Mouse (Mus musculus): ENCODE results near the gene Shroom3. TPM values are rescaled to one million over a fixed set of nuclear protein-coding genes. Genes with fewer than 3 reads are reported as not detected.
A peak's percentile ranks its signal among the peaks of the same experiment; 100 is the strongest.
"Not testable (repeated sequence)": the region's sequence is repeated elsewhere in the genome, so short reads cannot be mapped to it uniquely, and the experiment has no call there.

The Shroom3 gene
- polyA plus RNA-seq, 1 experiment from 2014 or later: 2.9 TPM

GRCm38 (mm10) chr5:92918866-92919265, 235.6 kb downstream of the Shroom3 start:
- Histone ChIP-seq H3K4me2 (replicated peaks) (no peak overlapping the region), H3K27me3 (no peaks in the 10 kb centered on the region), H3K9ac (replicated peaks) (no peak overlapping the region), H3K4me1 (peaks cover 19% of the 10 kb centered on the region), H3K9me3 (no peaks in the 10 kb centered on the region), H3K36me3 (no peaks in the 10 kb centered on the region), H3K4me3 (no peak overlapping the region), H3K27ac (replicated peaks) (no peak overlapping the region)
- 13% methylated on average over 9 of the region's 9 CpGs for WGBS
- peak; percentile 46; the same call in 1 of the 2 replicates for ATAC-seq (replicated peaks)

GRCm38 (mm10) chr5:92919390-92919789, 236.2 kb downstream of the Shroom3 start:
- H3K9me3 ChIP-seq: no peaks in the 10 kb centered on the region
- no peak overlapping the region for H3K4me2 ChIP-seq (replicated peaks)
- no peak overlapping the region for H3K27ac ChIP-seq (replicated peaks)
- no peak overlapping the region for H3K9ac ChIP-seq (replicated peaks)
- H3K4me3 ChIP-seq: no peak overlapping the region
- WGBS: 32% methylated on average over 14 of the region's 14 CpGs
- H3K4me1 ChIP-seq: peaks cover 19% of the 10 kb centered on the region
- H3K27me3 ChIP-seq: no peaks in the 10 kb centered on the region
- H3K36me3 ChIP-seq: no peaks in the 10 kb centered on the region
- ATAC-seq (replicated peaks): 0 out of 2 replicates have a peak, but pooled peaks have one; percentile 11

GRCm38 (mm10) chr5:92920984-92921383, 237.7 kb downstream of the Shroom3 start:
- Histone ChIP-seq H3K4me2 (replicated peaks) (no peak overlapping the region), H3K9ac (replicated peaks) (no peak overlapping the region), H3K27me3 (no peaks in the 10 kb centered on the region), H3K4me3 (no peak overlapping the region), H3K36me3 (no peaks in the 10 kb centered on the region), H3K9me3 (no peaks in the 10 kb centered on the region), H3K4me1 (peaks cover 18% of the 10 kb centered on the region), H3K27ac (replicated peaks) (no peak overlapping the region)
- WGBS: 94% methylated on average over 8 of the region's 8 CpGs
- ATAC-seq (replicated peaks): no peak

GRCm38 (mm10) chr5:92921728-92922127, 238.5 kb downstream of the Shroom3 start:
- H3K4me1 ChIP-seq: peaks cover 18% of the 10 kb centered on the region
- H3K36me3 ChIP-seq: no peaks in the 10 kb centered on the region
- H3K27me3 ChIP-seq: no peaks in the 10 kb centered on the region
- no peaks in the 10 kb centered on the region for H3K9me3 ChIP-seq
- H3K9ac ChIP-seq (replicated peaks): no peak overlapping the region
- H3K27ac ChIP-seq (replicated peaks): no peak overlapping the region
- ATAC-seq (replicated peaks): no peak
- no peak overlapping the region for H3K4me3 ChIP-seq
- no peak overlapping the region for H3K4me2 ChIP-seq (replicated peaks)
- WGBS: 86% methylated on average over 8 of the region's 8 CpGs

GRCm38 (mm10) chr5:92922981-92923380, 239.7 kb downstream of the Shroom3 start:
- not testable (repeated sequence) for H3K4me2 ChIP-seq (replicated peaks); H3K27me3 ChIP-seq; H3K27ac ChIP-seq (replicated peaks); H3K36me3 ChIP-seq; ATAC-seq (replicated peaks); H3K9ac ChIP-seq (replicated peaks); H3K4me3 ChIP-seq; H3K9me3 ChIP-seq
- WGBS: 89% methylated on average over 5 of the region's 5 CpGs
- H3K4me1 ChIP-seq: peaks cover 18% of the 10 kb centered on the region

- peak overlapping the region; percentile 28 for H3K4me2 ChIP-seq (replicated peaks)
- WGBS: 15% methylated on average over 17 of the region's 17 CpGs
- H3K27me3 ChIP-seq: no peaks in the 10 kb centered on the region
- H3K4me1 ChIP-seq: peaks cover 7% of the 10 kb centered on the region; the same call in 1 of the 2 replicates
- no peak overlapping the region for H3K4me3 ChIP-seq
- no peaks in the 10 kb centered on the region for H3K9me3 ChIP-seq
- no peak overlapping the region for H3K9ac ChIP-seq (replicated peaks)
- H3K36me3 ChIP-seq: no peaks in the 10 kb centered on the region
- H3K27ac ChIP-seq (replicated peaks): no peak overlapping the region
- ATAC-seq (replicated peaks): peak; percentile 52; the same call in 1 of the 2 replicates
Measured at GRCm38 (mm10) chr5:92924851-92925477, 241.7 kb downstream of the Shroom3 start.

- Histone ChIP-seq H3K4me1 (peaks cover 7% of the 10 kb centered on the region; the same call in 1 of the 2 replicates), H3K9ac (replicated peaks) (no peak overlapping the region), H3K27me3 (no peaks in the 10 kb centered on the region), H3K36me3 (no peaks in the 10 kb centered on the region), H3K4me2 (replicated peaks) (no peak overlapping the region), H3K9me3 (no peaks in the 10 kb centered on the region), H3K27ac (replicated peaks) (no peak overlapping the region), H3K4me3 (no peak overlapping the region)
- no peak for ATAC-seq (replicated peaks)
- 83% methylated on average over 10 of the region's 10 CpGs for WGBS
Measured at GRCm38 (mm10) chr5:92927667-92928066, 244.4 kb downstream of the Shroom3 start.

- no peak overlapping the region for H3K4me3 ChIP-seq
- no peaks in the 10 kb centered on the region for H3K4me1 ChIP-seq
- H3K9ac ChIP-seq (replicated peaks): no peak overlapping the region
- no peak overlapping the region for H3K27ac ChIP-seq (replicated peaks)
- no peaks in the 10 kb centered on the region for H3K36me3 ChIP-seq
- H3K9me3 ChIP-seq: no peaks in the 10 kb centered on the region
- WGBS: 87% methylated on average over 6 of the region's 6 CpGs
- no peaks in the 10 kb centered on the region for H3K27me3 ChIP-seq
- no peak for ATAC-seq (replicated peaks)
- H3K4me2 ChIP-seq (replicated peaks): no peak overlapping the region
Measured at GRCm38 (mm10) chr5:92930557-92930956, 247.3 kb downstream of the Shroom3 start.

- Histone ChIP-seq H3K36me3 (no peaks in the 10 kb centered on the region), H3K4me3 (no peak overlapping the region), H3K9me3 (no peaks in the 10 kb centered on the region), H3K9ac (replicated peaks) (no peak overlapping the region), H3K4me1 (no peaks in the 10 kb centered on the region), H3K27me3 (no peaks in the 10 kb centered on the region), H3K27ac (replicated peaks) (no peak overlapping the region), H3K4me2 (replicated peaks) (no peak overlapping the region)
- 69% methylated on average over 16 of the region's 16 CpGs for WGBS
- ATAC-seq (replicated peaks): no peak
Measured at GRCm38 (mm10) chr5:92931298-92931697, 248.1 kb downstream of the Shroom3 start.

GRCm38 (mm10) chr5:92933010-92933409, 249.8 kb downstream of the Shroom3 start:
- Histone ChIP-seq H3K4me2 (replicated peaks) (no peak overlapping the region), H3K4me3 (no peak overlapping the region), H3K9ac (replicated peaks) (no peak overlapping the region), H3K27me3 (no peaks in the 10 kb centered on the region), H3K4me1 (no peaks in the 10 kb centered on the region), H3K9me3 (no peaks in the 10 kb centered on the region), H3K27ac (replicated peaks) (no peak overlapping the region), H3K36me3 (no peaks in the 10 kb centered on the region)
- WGBS: 73% methylated on average over 10 of the region's 10 CpGs
- ATAC-seq (replicated peaks): no peak

GRCm38 (mm10) chr5:92933599-92934217, 250.5 kb downstream of the Shroom3 start:
- Histone ChIP-seq H3K27me3 (no peaks in the 10 kb centered on the region), H3K4me1 (no peaks in the 10 kb centered on the region), H3K4me2 (replicated peaks) (no peak overlapping the region), H3K9ac (replicated peaks) (no peak overlapping the region), H3K9me3 (no peaks in the 10 kb centered on the region), H3K27ac (replicated peaks) (no peak overlapping the region), H3K36me3 (no peaks in the 10 kb centered on the region), H3K4me3 (no peak overlapping the region)
- no peak for ATAC-seq (replicated peaks)
- 88% methylated on average over 7 of the region's 7 CpGs for WGBS

GRCm38 (mm10) chr5:92934269-92934939, 251.2 kb downstream of the Shroom3 start:
- Histone ChIP-seq H3K9me3 (no peaks in the 10 kb centered on the region), H3K4me2 (replicated peaks) (no peak overlapping the region), H3K27ac (replicated peaks) (no peak overlapping the region), H3K27me3 (no peaks in the 10 kb centered on the region), H3K9ac (replicated peaks) (no peak overlapping the region), H3K4me3 (no peak overlapping the region), H3K36me3 (no peaks in the 10 kb centered on the region), H3K4me1 (no peaks in the 10 kb centered on the region)
- 88% methylated on average over 7 of the region's 7 CpGs for WGBS
- ATAC-seq (replicated peaks): no peak
